17 mouse cellular contexts compared by ENCODE assay signal in the genomic region with DNA sequence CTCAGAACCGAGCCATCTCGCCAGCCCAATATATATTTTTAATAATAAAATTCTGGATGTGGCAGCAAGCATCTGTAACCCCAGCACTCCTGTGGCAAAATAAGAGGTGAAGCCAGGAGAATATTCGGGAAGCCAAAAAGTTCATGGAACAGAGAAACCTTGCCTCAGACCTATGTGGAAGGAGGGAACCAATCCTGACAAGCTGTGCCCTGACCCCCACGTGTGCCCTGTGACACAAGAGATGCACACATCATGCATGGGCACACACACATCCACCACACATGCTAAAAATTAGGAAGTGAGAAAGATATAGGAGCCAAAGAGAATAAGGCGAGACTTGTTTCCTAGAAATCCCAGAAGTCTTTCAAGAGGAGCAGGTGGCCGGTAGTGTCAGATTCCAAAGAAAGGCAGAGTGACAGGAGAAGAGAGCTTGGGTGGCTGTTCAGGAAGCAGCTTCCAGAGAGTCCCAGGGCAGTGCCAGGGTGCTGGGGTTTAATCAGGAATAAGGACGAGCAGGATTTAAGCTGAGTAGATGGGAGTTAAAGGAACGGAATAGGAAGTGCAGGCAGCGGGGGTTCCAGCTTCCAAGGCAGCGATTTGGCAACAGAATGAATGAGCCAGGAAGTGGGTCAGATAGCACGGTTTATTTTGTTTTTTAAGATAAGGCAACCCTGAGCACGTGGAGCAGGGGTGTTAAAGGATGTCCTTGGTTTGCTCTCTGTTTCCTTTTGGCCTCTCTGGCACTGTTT. TPM values are rescaled to one million over a fixed set of nuclear protein-coding genes. Genes with fewer than 3 reads are reported as not detected.
DNase-seq lines count a peak whose midpoint lies in the region; ATAC-seq and TF ChIP-seq lines count a peak whose summit lies in the region.
"Had no signal": no experiment of that assay in that cellular context is flagged by ENCODE, and none has a peak within 500 bp of the region (broad histone marks: within the 10 kb centered on the region; RNA-seq: fewer than 3 reads in every experiment).

No protein-coding gene starts in this region.

- 26% methylated on average over 12 of the region's 12 CpGs for WGBS in liver, embryonic 12.5 days (ENCODE audit: insufficient replicate concordance)
- WGBS in heart, postnatal 0 days: 27% methylated on average over 12 of the region's 12 CpGs
- 51% methylated on average over 12 of the region's 12 CpGs for WGBS in hindbrain, embryonic 12.5 days

- no peak overlapping the region for H3K4me2 ChIP-seq in liver, embryonic 12.5 days
- 0 out of 2 replicates have a peak overlapping the region, but pooled peaks have one; percentile 16 for H3K4me2 ChIP-seq in heart, postnatal 0 days (ENCODE audit: low read depth, low read length)
- no peak overlapping the region for H3K4me2 ChIP-seq in hindbrain, embryonic 12.5 days (replicated peaks)

- H3K4me3 ChIP-seq in liver, embryonic 12.5 days: no peak overlapping the region
- no peak overlapping the region for H3K4me3 ChIP-seq in MEL (ENCODE audit: control insufficient read depth in 1 of 2, insufficient read depth in 1 of 2, low read depth in 2 of 2, low read length in 2 of 2)
- H3K4me3 ChIP-seq in heart, postnatal 0 days (ENCODE audit: low read depth, low read length): no peak overlapping the region
- no peak overlapping the region for H3K4me3 ChIP-seq in hindbrain, embryonic 12.5 days

- no peaks in the 10 kb centered on the region for H3K79me2 ChIP-seq in MEL (ENCODE audit: control insufficient read depth, insufficient read depth, low read length, poor library complexity)

- TF ChIP-seq EP300 in MEL (IDR thresholded peaks at IDR 0.05; ENCODE audit: low read depth in 1 of 2, low read length in 2 of 2): peak; percentile 22 to 48; a peak in 2 of 4 replicates
- no peak for TF ChIP-seq EP300 in heart, postnatal 0 days (IDR thresholded peaks at IDR 0.05; ENCODE audit: low read depth)

- H3K36me3 ChIP-seq in liver, embryonic 12.5 days: no peaks in the 10 kb centered on the region
- peaks cover 0 to 9% of the 10 kb centered on the region in 2 experiments; a peak in 2 of 4 replicates for H3K36me3 ChIP-seq in MEL (ENCODE audit: control insufficient read depth in 1 of 2, insufficient read depth in 2 of 2, low read length in 2 of 2)
- H3K36me3 ChIP-seq in heart, postnatal 0 days (replicated peaks; ENCODE audit: control insufficient read depth, insufficient read depth, low read length): no peaks in the 10 kb centered on the region
- no peaks in the 10 kb centered on the region for H3K36me3 ChIP-seq in hindbrain, embryonic 12.5 days

- peak; percentile 41 for DNase-seq in adrenal gland, postnatal 14 days
- no peak for DNase-seq in adrenal gland, adult 18-20 months (ENCODE audit: low spot score in 2 of 2)
- DNase-seq in liver: peak; percentile 11
- DNase-seq in MEL (ENCODE audit: low read depth, low spot score): peak; percentile 32
- peak; percentile 75 for DNase-seq in heart, postnatal 0 days (ENCODE audit: low spot score)
- DNase-seq in right cerebral cortex, postnatal 25 days: no peak
- DNase-seq: cerebellum, postnatal 14 days; forebrain, postnatal 0 days; gastrocnemius, postnatal 36 days; thymus, adult 2 months had no signal

- H3K9me3 ChIP-seq in liver, embryonic 12.5 days (replicated peaks): no peaks in the 10 kb centered on the region
- H3K9me3 ChIP-seq in MEL (replicated peaks; ENCODE audit: insufficient read depth, low read length): no peaks in the 10 kb centered on the region
- no peaks in the 10 kb centered on the region for H3K9me3 ChIP-seq in heart, postnatal 0 days (replicated peaks; ENCODE audit: control insufficient read depth, low read length)
- H3K9me3 ChIP-seq in hindbrain, embryonic 12.5 days (replicated peaks): no peaks in the 10 kb centered on the region

- TF ChIP-seq RAD21 in MEL (IDR thresholded peaks at IDR 0.05; ENCODE audit: low read depth, low read length): no peak

- H3K27ac ChIP-seq in liver, embryonic 12.5 days: no peak overlapping the region
- no peak overlapping the region for H3K27ac ChIP-seq in MEL (ENCODE audit: control insufficient read depth, low read depth, low read length)
- H3K27ac ChIP-seq in heart, postnatal 0 days (ENCODE audit: low read depth): peak overlapping the region; percentile 97
- no peak overlapping the region for H3K27ac ChIP-seq in hindbrain, embryonic 12.5 days

- H3K4me1 ChIP-seq in liver, embryonic 12.5 days: peaks cover 22% of the 10 kb centered on the region
- H3K4me1 ChIP-seq in MEL (ENCODE audit: control insufficient read depth in 1 of 2, insufficient read depth in 2 of 2, low read length in 2 of 2): peaks cover 2 to 35% of the 10 kb centered on the region in 2 experiments; a peak in 3 of 4 replicates
- H3K4me1 ChIP-seq in heart, postnatal 0 days (ENCODE audit: control insufficient read depth, insufficient read depth): peaks cover 31% of the 10 kb centered on the region
- H3K4me1 ChIP-seq in hindbrain, embryonic 12.5 days: peaks cover 5% of the 10 kb centered on the region

- no peak overlapping the region for H3K9ac ChIP-seq in liver, embryonic 12.5 days
- no peak overlapping the region for H3K9ac ChIP-seq in MEL (ENCODE audit: control insufficient read depth, low read depth, low read length, poor library complexity, severe bottlenecking)
- H3K9ac ChIP-seq in heart, postnatal 0 days (replicated peaks; ENCODE audit: low read depth, low read length): peak overlapping the region; percentile 37; the same call in 1 of the 2 replicates
- no peak overlapping the region for H3K9ac ChIP-seq in hindbrain, embryonic 12.5 days
- H3K9ac ChIP-seq: forebrain, postnatal 0 days had no signal

- no peak for TF ChIP-seq POLR2A in MEL (IDR thresholded peaks at IDR 0.05; ENCODE audit: control insufficient read depth in 1 of 2, insufficient read depth in 1 of 2, low read depth in 1 of 2, low read length in 2 of 2, poor library complexity in 1 of 2)

- no peak for TF ChIP-seq CTCF in MEL (IDR thresholded peaks at IDR 0.05 in 2 of 3, conservative IDR thresholded peaks at IDR 0.05 in 1 of 3; ENCODE audit: control insufficient read depth in 1 of 3, insufficient read depth in 1 of 3, low read depth in 2 of 3, low read length in 3 of 3, poor library complexity in 1 of 3, severe bottlenecking in 1 of 3)
- TF ChIP-seq CTCF in heart, postnatal 0 days (IDR thresholded peaks at IDR 0.05; ENCODE audit: low read depth): no peak

- peaks cover 13% of the 10 kb centered on the region; the same call in 1 of the 2 replicates for H3K27me3 ChIP-seq in liver, embryonic 12.5 days (replicated peaks)
- H3K27me3 ChIP-seq in MEL (ENCODE audit: control insufficient read depth in 1 of 2, insufficient read depth in 2 of 2, low read length in 2 of 2): peaks cover 0 to 2% of the 10 kb centered on the region in 2 experiments
- no peaks in the 10 kb centered on the region for H3K27me3 ChIP-seq in heart, postnatal 0 days (ENCODE audit: control insufficient read depth, insufficient read depth, low read length)
- no peaks in the 10 kb centered on the region for H3K27me3 ChIP-seq in hindbrain, embryonic 12.5 days

- ATAC-seq in liver, embryonic 12.5 days: no peak
- ATAC-seq in heart, postnatal 0 days (ENCODE audit: insufficient read depth, low read depth): no peak
- ATAC-seq in hindbrain, embryonic 12.5 days (ENCODE audit: low FRiP score): no peak
- ATAC-seq: forebrain, postnatal 0 days had no signal

RNA-seq across cellular contexts. Expression of gene Myh7, which starts 7.7 kb away (rescaled TPM):
- 0.11 TPM in 1 of 2 replicates, not detected in the other for total RNA-seq in adrenal gland, postnatal 14 days (2021)
- under 1 TPM in 1 of 2 experiments, not detected in 1; 0.42 TPM for total RNA-seq in adrenal gland, adult 18-20 months (2021)
- polyA plus RNA-seq in liver, embryonic 12.5 days (2016; fragmentation: Nextera tagmentation; extraction: Ambion mirVana): 0.82 and 2.4 TPM in 2 replicates
- total RNA-seq in MEL (2012; rRNA removed): not detected in 2 replicates
- not detected for polyA plus RNA-seq in MEL (2012; ENCODE audit: insufficient read depth in 1 of 2, insufficient read length in 2 of 2, low read depth in 1 of 2, low replicate concordance in 2 of 2, missing spikeins in 1 of 2)
- 4,273 and 4,731 TPM in 2 replicates for total RNA-seq in heart, postnatal 0 days (2014; rRNA removed; ENCODE audit: low replicate concordance)
- polyA plus RNA-seq in heart, postnatal 0 days (2015; fragmentation: Nextera tagmentation; extraction: Ambion mirVana): 1,026 and 1,537 TPM in 2 replicates
- 4.9 and 9.1 TPM in 2 replicates for polyA plus RNA-seq in hindbrain, embryonic 12.5 days (2016; fragmentation: Nextera tagmentation; extraction: Ambion mirVana)
- total RNA-seq: monocyte, adult 5-6 weeks had no signal

RNA-seq across cellular contexts. Expression of gene Ngdn, which starts 13.1 kb away (rescaled TPM):
- total RNA-seq in adrenal gland, postnatal 14 days (2021): 34.5 and 39.2 TPM in 2 replicates
- total RNA-seq in adrenal gland, adult 18-20 months (2021): 10 to 100 TPM; 38.2 to 43.2 TPM
- polyA plus RNA-seq in liver, embryonic 12.5 days (2016; fragmentation: Nextera tagmentation; extraction: Ambion mirVana): 55.6 and 57.5 TPM in 2 replicates
- 138 and 148 TPM in 2 replicates for total RNA-seq in MEL (2012; rRNA removed)
- 100 to 1,000 TPM in 1 of 2 experiments, not detected in 1; 140 TPM for polyA plus RNA-seq in MEL (2012; ENCODE audit: insufficient read depth in 1 of 2, insufficient read length in 2 of 2, low read depth in 1 of 2, low replicate concordance in 2 of 2, missing spikeins in 1 of 2)
- total RNA-seq in heart, postnatal 0 days (2014; rRNA removed; ENCODE audit: low replicate concordance): 20.2 and 50.1 TPM in 2 replicates
- polyA plus RNA-seq in heart, postnatal 0 days (2015; fragmentation: Nextera tagmentation; extraction: Ambion mirVana): 50.0 and 50.9 TPM in 2 replicates
- 63.2 and 63.4 TPM in 2 replicates for polyA plus RNA-seq in hindbrain, embryonic 12.5 days (2016; fragmentation: Nextera tagmentation; extraction: Ambion mirVana)

RNA-seq across cellular contexts. Expression of gene Gm17428, which starts 25.4 kb away (rescaled TPM):
- total RNA-seq in adrenal gland, postnatal 14 days (2021): not detected in 2 replicates
- not detected for total RNA-seq in adrenal gland, adult 18-20 months (2021)
- not detected in 2 replicates for polyA plus RNA-seq in liver, embryonic 12.5 days (2016; fragmentation: Nextera tagmentation; extraction: Ambion mirVana)
- not detected in 2 replicates for total RNA-seq in MEL (2012; rRNA removed)
- polyA plus RNA-seq in MEL (2012; ENCODE audit: insufficient read depth in 1 of 2, insufficient read length in 2 of 2, low read depth in 1 of 2, low replicate concordance in 2 of 2, missing spikeins in 1 of 2): not detected
- total RNA-seq in heart, postnatal 0 days (2014; rRNA removed; ENCODE audit: low replicate concordance): not detected in 2 replicates
- polyA plus RNA-seq in heart, postnatal 0 days (2015; fragmentation: Nextera tagmentation; extraction: Ambion mirVana): not detected in 2 replicates
- not detected in 2 replicates for polyA plus RNA-seq in hindbrain, embryonic 12.5 days (2016; fragmentation: Nextera tagmentation; extraction: Ambion mirVana)
- total RNA-seq: ES-E14; forebrain, postnatal 0 days; gastrocnemius, postnatal 36 days; left cerebral cortex, postnatal 14 days; monocyte, adult 5-6 weeks had no signal
- polyA plus RNA-seq: forebrain, postnatal 0 days; intestine, embryonic 14.5 days; small intestine, adult 2 months; thymus, adult 2 months had no signal

RNA-seq across cellular contexts. Expression of gene Myh6, which starts 35.4 kb away (rescaled TPM):
- total RNA-seq in adrenal gland, postnatal 14 days (2021): 0.22 TPM in 1 of 2 replicates, not detected in the other
- total RNA-seq in adrenal gland, adult 18-20 months (2021): under 1 TPM in 1 of 2 experiments, not detected in 1; 0.42 TPM
- polyA plus RNA-seq in liver, embryonic 12.5 days (2016; fragmentation: Nextera tagmentation; extraction: Ambion mirVana): 0.77 and 1.2 TPM in 2 replicates
- total RNA-seq in MEL (2012; rRNA removed): not detected in 2 replicates
- not detected for polyA plus RNA-seq in MEL (2012; ENCODE audit: insufficient read depth in 1 of 2, insufficient read length in 2 of 2, low read depth in 1 of 2, low replicate concordance in 2 of 2, missing spikeins in 1 of 2)
- 3,860 and 3,976 TPM in 2 replicates for total RNA-seq in heart, postnatal 0 days (2014; rRNA removed; ENCODE audit: low replicate concordance)
- 8,242 and 9,737 TPM in 2 replicates for polyA plus RNA-seq in heart, postnatal 0 days (2015; fragmentation: Nextera tagmentation; extraction: Ambion mirVana)
- polyA plus RNA-seq in hindbrain, embryonic 12.5 days (2016; fragmentation: Nextera tagmentation; extraction: Ambion mirVana): 0.81 and 1.4 TPM in 2 replicates
- total RNA-seq: monocyte, adult 5-6 weeks had no signal
- polyA plus RNA-seq: small intestine, adult 2 months had no signal

Comparison
In these comparisons a context has a peak if more than half of its experiments do, and no peak if none do; other contexts are left out.
1. DNase-seq: peak in adrenal gland, postnatal 14 days (single experiment), liver (single experiment), MEL (single experiment) and heart, postnatal 0 days (single experiment); none in adrenal gland, adult 18-20 months (0 of 2) and right cerebral cortex, postnatal 25 days (single experiment).
2. RNA of gene Myh7, which starts 7.7 kb away (total RNA-seq): 4,273 to 4,731 TPM in heart, postnatal 0 days; 0.42 TPM in adrenal gland, adult 18-20 months, 0.11 TPM in adrenal gland, postnatal 14 days and not detected in MEL; every median in the first group is over 1,000 times any median in the second.